Mouse (Mus musculus) liver, embryonic 14.5 days (tissue): ENCODE measurements around the gene Gm49366. TPM values are rescaled to one million over a fixed set of nuclear protein-coding genes. Genes with fewer than 3 reads are reported as not detected.
"Not testable (repeated sequence)": the region's sequence is repeated elsewhere in the genome, so short reads cannot be mapped to it uniquely, and the experiment has no call there.

ENCODE experiments used
- ATAC-seq: fragments of 200-750 bp; cut with Nextera tagmentation; 2 replicates; pipeline ENCODE4 v1.8.0; 2017; ENCODE audit warnings: moderate number of reproducible peaks, mild to moderate bottlenecking, moderate library complexity; ENCODE audit not compliant: insufficient read depth
- DNase-seq, 3 experiments: peaks; one replicate each; pipeline ENCODE4 v3.0.0-alpha.2; 2012 to 2013; ENCODE audit warnings: low read depth in 3 of 3, low spot score in 3 of 3
- H3K27ac ChIP-seq: fragments of 300-500 bp; sonication (generic); 2 replicates; pipeline ENCODE4 v1.5.1; 2014; ENCODE audit warnings: moderate library complexity, mild to moderate bottlenecking, control low read depth, inconsistent platforms
- H3K27me3 ChIP-seq: fragments of 300-500 bp; sonication (generic); 2 replicates; pipeline ENCODE4 v1.6.1; 2014; ENCODE audit warnings: mild to moderate bottlenecking, low read length, moderate library complexity; ENCODE audit not compliant: control insufficient read depth, insufficient read depth
- H3K36me3 ChIP-seq: fragments of 300-500 bp; sonication (generic); replicated peaks from 2 replicates; pipeline ENCODE4 v1.6.1; 2014; ENCODE audit warnings: low read depth; ENCODE audit not compliant: control insufficient read depth, insufficient read depth
- H3K4me1 ChIP-seq, 2 experiments: fragments of 200-500 bp in 1 of 2; fragments of 300-500 bp in 1 of 2; sonication (generic) in 1 of 2; replicated peaks; 2 replicates each; pipeline ENCODE4 v1.6.1; 2012 to 2014; ENCODE audit warnings: antibody characterized with exemption in 1 of 2, inconsistent platforms in 1 of 2, low read length in 1 of 2; ENCODE audit not compliant: control insufficient read depth in 2 of 2, insufficient read depth in 2 of 2
- H3K4me2 ChIP-seq: fragments of 300-500 bp; sonication (generic); 2 replicates; pipeline ENCODE4 v1.6.1; 2014; ENCODE audit warnings: low read depth, mild to moderate bottlenecking, control low read depth, moderate library complexity
- H3K4me3 ChIP-seq, 2 experiments: fragments of 200-500 bp in 1 of 2; fragments of 300-500 bp in 1 of 2; sonication (generic) in 1 of 2; 2 replicates each; pipeline ENCODE4 v1.5.1; 2012 to 2014; ENCODE audit warnings: low read depth in 2 of 2, low read length in 2 of 2, mild to moderate bottlenecking in 2 of 2, control low read depth in 1 of 2, inconsistent platforms in 1 of 2, moderate library complexity in 1 of 2; ENCODE audit not compliant: insufficient read depth in 1 of 2
- H3K9ac ChIP-seq: fragments of 300-500 bp; sonication (generic); replicated peaks from 2 replicates; pipeline ENCODE4 v1.6.1; 2014; ENCODE audit warnings: mild to moderate bottlenecking, control low read depth, moderate library complexity
- H3K9me3 ChIP-seq: fragments of 300-500 bp; sonication (generic); 2 replicates; pipeline ENCODE4 v1.6.1; 2016; ENCODE audit warnings: low read length, mixed read lengths; ENCODE audit not compliant: control insufficient read depth
- CTCF ChIP-seq: IDR thresholded peaks from 2 replicates; pipeline ENCODE4 v1.5.1; 2016; ENCODE audit warnings: antibody characterized with exemption, low read depth, control low read depth
- EP300 ChIP-seq: IDR thresholded peaks from 2 replicates; pipeline ENCODE4 v1.6.1; 2016; ENCODE audit warnings: antibody characterized with exemption, low read depth
- WGBS: fragments of 180-500 bp; shearing (Covaris S2); extraction: QIAGEN DNeasy Blood & Tissue Kit; methylation state at CpG from one replicate; pipeline ENCODE4 v1.1.7; 2014; ENCODE audit not compliant: insufficient replicate concordance; 5-methylcytosine and 5-hydroxymethylcytosine counted together
- polyA plus RNA-seq, 2 experiments: library from polyadenylated mRNA; depleted of rRNA in 1 of 2; stranded (reverse) in 1 of 2; unstranded in 1 of 2; fragments of >200 nt; fragmentation: Nextera tagmentation in 1 of 2; extraction: Ambion mirVana in 1 of 2; gene quantifications; 2 replicates each; pipeline versions ENCODE4 v1.2.1 to v1.2.3; 2012 to 2014

Gene Gm49366
- polyA plus RNA-seq, 2 experiments = not detected

GRCm38 (mm10) chr12:84032854-84033253, 5.9 kb upstream of the Gm49366 start:
- H3K4me2 ChIP-seq = no peak overlapping the region
- H3K36me3 ChIP-seq = no peaks in the 10 kb centered on the region
- DNase-seq = no peak
- WGBS = 51% methylated on average over 4 of the region's 4 CpGs
- H3K27me3 ChIP-seq = peaks cover 2% of the 10 kb centered on the region
- H3K27ac ChIP-seq = no peak overlapping the region
- H3K9ac ChIP-seq = no peak overlapping the region
- peaks cover 0 to 3% of the 10 kb centered on the region in 2 experiments; a peak in 2 of 4 replicates for H3K4me1 ChIP-seq
- TF ChIP-seq CTCF (no peak), EP300 (no peak)
- H3K4me3 ChIP-seq = no peak overlapping the region
- H3K9me3 ChIP-seq = no peaks in the 10 kb centered on the region
- peak; percentile 26; the same call in 1 of the 2 replicates for ATAC-seq

DNA sequence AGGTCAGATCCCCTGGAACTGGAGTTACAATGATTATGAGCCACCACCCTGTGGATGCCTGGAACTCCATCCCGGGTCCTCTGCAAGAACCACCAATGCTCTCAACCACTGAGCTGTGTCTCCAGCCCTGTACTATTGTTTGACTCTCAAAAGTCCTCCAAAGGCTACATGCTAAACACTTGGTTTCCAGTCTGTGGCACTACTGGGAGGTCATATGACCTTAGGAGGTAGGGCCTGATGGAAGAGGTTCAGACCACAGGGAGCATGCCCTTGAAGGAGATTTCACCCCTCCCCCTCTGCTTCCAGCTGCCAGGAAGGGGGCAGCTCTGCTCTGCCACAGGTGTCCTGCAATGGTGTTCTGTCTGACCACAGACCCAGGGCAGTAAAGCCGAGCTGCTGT, 5.4 kb upstream of the Gm49366 start:
- not testable (repeated sequence) for H3K27me3 ChIP-seq, H3K4me1 ChIP-seq, DNase-seq, H3K4me3 ChIP-seq, H3K9ac ChIP-seq, H3K9me3 ChIP-seq, H3K27ac ChIP-seq, H3K4me2 ChIP-seq, ATAC-seq, H3K36me3 ChIP-seq
- 34% methylated on average over 2 of the region's 2 CpGs for WGBS

- DNase-seq (no peak), ATAC-seq (no peak)
- H3K9ac ChIP-seq = no peak overlapping the region
- H3K27ac ChIP-seq = no peak overlapping the region
- no peaks in the 10 kb centered on the region for H3K36me3 ChIP-seq
- H3K27me3 ChIP-seq = peaks cover 7% of the 10 kb centered on the region
- H3K4me3 ChIP-seq = no peak overlapping the region
- 12% methylated on average over 4 of the region's 4 CpGs for WGBS
- H3K9me3 ChIP-seq = no peaks in the 10 kb centered on the region
- no peak overlapping the region for H3K4me2 ChIP-seq
- no peak for TF ChIP-seq EP300
- no peak for TF ChIP-seq CTCF
- H3K4me1 ChIP-seq = peaks cover 0 to 3% of the 10 kb centered on the region in 2 experiments; a peak in 2 of 4 replicates
These were observed 4.6 kb upstream of the Gm49366 start for GRCm38 (mm10) chr12:84034108-84034507.

GRCm38 (mm10) chr12:84038241-84038640, 494 bp upstream of the Gm49366 start, which contains the start of gene Acot4:
Gene Acot4 (plus strand): TSS chr12:84038379.
- peak; percentile 40; the same call in 1 of the 2 replicates for ATAC-seq
- H3K27me3 ChIP-seq, H3K27ac ChIP-seq, H3K9ac ChIP-seq, H3K36me3 ChIP-seq, H3K9me3 ChIP-seq, H3K4me1 ChIP-seq, DNase-seq: not testable (repeated sequence)
- H3K4me2 ChIP-seq = peak within 1 kb of the TSS; percentile 47
- 12% methylated on average over 26 of the region's 32 CpGs for WGBS
- H3K4me3 ChIP-seq = peak within 1 kb of the TSS; percentile 40 to 58

DNA sequence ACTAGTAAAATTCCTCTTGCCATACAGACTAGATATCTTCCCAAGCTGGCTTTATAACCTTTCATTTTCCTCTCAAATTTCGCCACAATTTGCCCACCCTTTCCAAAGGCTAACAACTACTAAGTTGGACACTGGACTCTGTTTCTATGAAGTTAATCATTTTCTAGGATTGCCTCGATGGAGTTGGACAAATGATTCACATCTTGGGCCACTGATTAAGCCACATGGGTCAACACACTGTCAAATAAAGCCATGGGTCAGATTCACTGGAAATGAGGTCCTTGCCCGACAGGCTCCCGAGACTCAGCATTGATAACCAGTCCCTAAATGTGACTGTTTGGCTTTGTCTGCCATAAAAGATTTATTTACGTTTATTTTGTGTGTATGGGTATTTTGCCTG, 3.5 kb downstream of the Gm49366 start:
- 58% methylated on average over 5 of the region's 5 CpGs for WGBS
- H3K9me3 ChIP-seq = no peaks in the 10 kb centered on the region
- H3K27me3 ChIP-seq = peaks cover 7% of the 10 kb centered on the region
- H3K27ac ChIP-seq = no peak overlapping the region
- no peaks in the 10 kb centered on the region for H3K36me3 ChIP-seq
- no peak overlapping the region for H3K4me2 ChIP-seq
- ATAC-seq (peak; percentile 55; the same call in 1 of the 2 replicates), DNase-seq (no peak)
- peaks cover 0 to 2% of the 10 kb centered on the region in 2 experiments; a peak in 1 of 4 replicates for H3K4me1 ChIP-seq
- no peak overlapping the region for H3K4me3 ChIP-seq
- TF ChIP-seq CTCF (no peak), EP300 (no peak)
- H3K9ac ChIP-seq = no peak overlapping the region
